Mouse (Mus musculus): Measurements from ENCODE around the gene Mpv17l.

- no peak for TF ChIP-seq CTCF (IDR thresholded peaks at IDR 0.05; ENCODE audit: low read depth)
- TF ChIP-seq EP300 (IDR thresholded peaks at IDR 0.05; ENCODE audit: low read depth), result no peak
Observed at GRCm38 (mm10) chr16:13945153-13945552, 42.2 kb downstream of the Mpv17l start.
